Mouse (Mus musculus) splenic B cell, adult 2 months (primary cell): ENCODE measurements around the gene Sox8.

ENCODE experiments used
- DNase-seq: peaks from one replicate; pipeline ENCODE4 v3.0.0-alpha.2; 2011; ENCODE audit warnings: low read depth, low spot score
- H3K27me3 ChIP-seq: 2 replicates; pipeline ENCODE4 v1.6.1; 2012; ENCODE audit warnings: mild to moderate bottlenecking, low read length, moderate library complexity, mixed read lengths; ENCODE audit not compliant: control insufficient read depth, poor library complexity, insufficient read depth, severe bottlenecking
- H3K36me3 ChIP-seq: 2 replicates; pipeline ENCODE4 v1.6.1; 2012; ENCODE audit warnings: mild to moderate bottlenecking, low read length, moderate library complexity, mixed read lengths; ENCODE audit not compliant: control insufficient read depth, poor library complexity, insufficient read depth, severe bottlenecking

Gene Sox8

DNA sequence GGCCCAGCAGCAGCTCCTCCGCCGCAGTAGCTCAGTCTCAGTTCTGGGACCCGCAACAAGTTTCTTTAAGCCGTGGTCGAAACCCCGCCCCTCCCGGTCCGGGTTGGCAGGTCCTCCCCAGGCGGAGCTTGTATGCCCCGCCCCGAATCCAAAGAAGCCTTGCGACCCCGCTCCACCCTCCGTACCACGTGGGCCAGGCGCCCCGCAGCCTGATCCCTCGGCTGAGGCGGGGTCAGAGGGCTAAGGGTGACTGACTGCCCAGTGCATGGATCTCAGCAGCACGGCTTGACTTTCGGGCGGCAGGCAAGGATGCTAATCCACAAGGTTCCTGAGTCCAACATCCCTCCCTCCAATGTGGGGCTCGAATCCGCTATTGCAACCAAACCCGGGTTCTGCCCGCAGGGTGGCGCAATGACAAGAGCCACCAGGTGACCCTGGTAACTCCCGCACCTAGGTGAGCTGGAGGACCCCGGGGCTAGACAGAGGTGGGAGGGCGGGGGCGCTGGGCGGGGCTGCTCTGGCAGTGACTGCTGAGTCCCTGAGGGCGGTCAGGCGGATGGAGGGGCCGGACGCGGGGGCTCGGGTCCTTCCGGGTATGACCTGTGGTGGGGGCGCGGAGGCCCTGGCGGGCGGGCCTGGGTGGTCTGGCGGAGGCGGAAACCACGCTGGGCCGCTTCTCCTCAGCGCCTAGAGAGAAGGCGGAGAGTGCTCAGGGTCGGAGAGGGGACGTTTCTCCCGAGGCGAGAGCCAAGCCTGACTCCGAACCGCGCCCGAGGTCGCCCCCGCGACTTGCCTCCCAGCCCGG is at the start of gene Sox8:
Gene Sox8 (minus strand): TSS at position 39 of the 805 bp plus-strand sequence.
- peak; percentile 78 for DNase-seq
- Histone ChIP-seq H3K27me3 (no peaks in the 10 kb centered on the region), H3K36me3 (no peaks in the 10 kb centered on the region)

DNA sequence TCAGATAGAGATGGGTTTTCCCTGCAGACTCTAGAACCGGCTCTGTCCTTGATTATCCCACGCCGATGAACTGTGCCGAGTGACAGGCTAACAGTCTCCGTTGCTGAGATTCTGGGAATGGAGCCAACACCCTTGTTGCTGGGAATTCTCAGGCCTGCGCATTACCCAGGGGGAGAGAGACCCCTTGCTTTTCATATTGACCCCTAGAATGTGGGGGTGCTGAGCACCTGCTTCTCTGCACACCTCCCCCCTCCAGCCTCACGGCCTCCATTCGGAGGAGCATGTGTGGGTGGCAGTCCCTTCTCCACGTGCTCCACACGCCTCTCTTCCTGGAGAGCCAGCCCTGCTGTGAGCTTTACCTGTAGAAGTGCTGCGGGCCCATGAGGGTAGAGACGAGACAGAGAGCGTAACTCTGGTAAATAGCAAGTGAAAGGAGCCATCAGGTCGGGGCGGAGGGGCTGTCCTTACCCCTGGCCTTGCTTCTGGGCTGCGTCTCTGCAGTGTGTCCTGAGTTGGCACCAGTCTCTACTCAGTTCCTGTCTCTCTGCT is 48.1 kb upstream of the Sox8 start:
- no peaks in the 10 kb centered on the region; the same call in none of the 2 replicates for H3K36me3 ChIP-seq
- no peak for DNase-seq
- no peaks in the 10 kb centered on the region for H3K27me3 ChIP-seq

DNA sequence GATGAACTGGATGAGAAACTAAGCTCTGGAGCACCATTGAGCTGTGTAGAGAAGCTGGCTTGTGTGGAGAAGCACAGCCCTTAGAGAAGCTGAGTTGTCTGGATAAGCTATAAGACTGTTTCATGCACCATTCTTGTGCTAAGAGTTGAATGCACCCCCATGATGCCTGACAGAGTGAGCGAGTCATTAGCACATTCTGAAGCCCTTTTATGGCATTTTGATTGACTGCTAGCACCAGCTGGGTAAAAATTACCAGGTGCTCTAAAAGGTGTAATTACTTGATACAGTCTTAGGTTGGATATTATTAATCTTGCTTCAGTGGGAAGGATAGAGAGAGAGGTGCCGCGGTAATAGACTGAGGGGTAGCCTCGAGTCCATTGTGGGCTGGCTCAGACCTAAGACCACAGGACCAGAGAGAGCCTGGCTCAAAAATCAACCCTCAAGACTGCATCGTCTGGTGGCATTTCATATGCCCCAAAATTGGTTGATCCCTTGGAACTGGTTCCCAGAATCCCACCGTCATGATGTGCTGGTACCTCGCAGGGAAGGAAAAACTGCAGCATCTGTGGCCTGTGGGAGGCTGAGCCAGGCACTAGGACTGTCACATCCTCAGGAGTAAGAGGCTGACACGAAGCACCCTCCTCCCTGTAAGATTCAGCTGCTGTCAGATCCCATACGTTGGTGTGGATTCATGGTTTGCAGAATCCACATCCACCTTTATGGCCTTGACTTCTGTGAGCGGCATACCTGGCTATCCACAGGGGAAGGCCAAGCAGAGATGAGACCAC is 44.4 kb upstream of the Sox8 start:
- no peak for DNase-seq
- H3K27me3 ChIP-seq: no peaks in the 10 kb centered on the region

DNA sequence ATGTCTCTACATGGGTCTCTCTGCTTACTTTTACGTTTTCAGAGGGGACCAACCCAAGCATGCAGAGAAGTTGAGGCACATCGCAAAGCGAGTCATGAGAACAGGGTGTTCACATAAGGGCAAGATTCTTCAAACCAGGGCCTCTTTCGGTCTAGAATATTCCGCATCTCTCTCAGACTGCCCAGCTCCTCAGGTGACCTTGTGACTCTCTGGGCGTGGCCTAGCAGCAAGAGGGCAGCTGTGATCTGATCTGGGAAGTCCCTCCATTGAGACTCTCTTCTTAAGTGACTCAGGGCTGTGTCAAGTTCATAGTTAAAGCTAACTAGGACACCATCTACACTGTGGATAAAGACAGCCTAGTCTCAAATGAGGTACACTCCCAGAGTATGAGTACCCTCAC is 42.8 kb upstream of the Sox8 start:
- DNase-seq: no peak
- H3K36me3 ChIP-seq: no peaks in the 10 kb centered on the region; the same call in none of the 2 replicates
- no peaks in the 10 kb centered on the region for H3K27me3 ChIP-seq

More for the DNA sequence above, 44.4 kb upstream of the Sox8 start:
- H3K36me3 ChIP-seq: no peaks in the 10 kb centered on the region; the same call in none of the 2 replicates

DNA sequence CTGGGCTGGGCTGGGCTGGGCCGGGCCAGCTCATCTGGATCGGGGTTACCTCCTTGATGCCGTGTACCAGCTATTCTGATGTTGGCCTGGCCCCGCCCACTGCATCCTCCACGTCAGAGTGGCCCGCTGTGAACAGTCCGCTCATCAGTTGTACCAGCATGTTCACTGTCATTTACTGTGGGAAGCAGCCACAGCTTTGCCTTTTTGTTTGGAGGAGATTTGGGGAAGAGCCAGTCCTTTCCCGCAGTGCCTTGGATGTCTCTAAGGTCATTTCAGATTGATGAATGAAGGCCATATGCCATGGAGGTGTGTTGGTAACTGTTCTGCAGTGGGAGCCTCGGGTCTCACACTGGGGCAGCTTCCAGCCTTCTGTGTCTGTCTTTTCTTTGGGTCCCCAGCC is 42.1 kb upstream of the Sox8 start:
- no peaks in the 10 kb centered on the region; the same call in none of the 2 replicates for H3K36me3 ChIP-seq
- DNase-seq: no peak

DNA sequence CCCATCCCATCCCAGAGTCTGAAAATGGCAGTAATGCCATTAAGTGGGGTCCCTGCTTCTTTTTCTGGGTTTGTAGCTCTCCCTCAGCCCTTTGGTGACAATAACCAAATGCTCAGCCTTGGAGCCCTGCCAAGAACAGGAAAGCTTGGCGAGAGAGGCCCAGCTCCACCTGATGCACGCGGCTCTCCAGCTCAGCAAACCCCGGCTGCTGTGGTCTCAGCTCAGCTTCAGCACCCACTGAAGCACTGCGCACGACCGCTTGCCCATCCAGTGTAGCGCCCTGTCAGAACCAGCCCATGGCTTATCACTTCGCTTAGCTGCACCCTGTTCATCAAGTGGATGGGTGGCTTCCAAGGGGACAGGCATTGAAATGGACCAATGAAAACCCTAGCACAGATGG is 39.7 kb upstream of the Sox8 start:
- H3K27me3 ChIP-seq: no peaks in the 10 kb centered on the region
- H3K36me3 ChIP-seq: no peaks in the 10 kb centered on the region; the same call in 1 of the 2 replicates
- no peak for DNase-seq

More for the DNA sequence above, 42.1 kb upstream of the Sox8 start:
- H3K27me3 ChIP-seq: no peaks in the 10 kb centered on the region

DNA sequence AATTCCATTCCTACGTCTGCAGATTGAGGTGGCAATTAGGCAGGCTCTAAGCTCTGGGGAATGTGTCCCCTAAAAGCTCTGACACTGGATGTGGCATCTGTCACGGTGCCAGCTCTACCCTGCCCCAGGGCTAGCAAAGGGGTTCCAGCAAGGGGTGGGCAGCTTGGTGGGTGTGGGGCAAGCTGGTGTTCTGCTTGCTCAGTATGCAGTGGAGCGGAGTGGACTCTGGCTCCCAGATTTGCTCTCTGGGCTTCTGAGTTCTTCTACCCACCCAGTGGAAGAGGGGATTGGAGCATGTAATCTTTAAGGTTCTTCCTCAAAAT is 39.0 kb upstream of the Sox8 start:
- H3K27me3 ChIP-seq: no peaks in the 10 kb centered on the region
- no peak for DNase-seq
- H3K36me3 ChIP-seq: no peaks in the 10 kb centered on the region; the same call in 1 of the 2 replicates

DNA sequence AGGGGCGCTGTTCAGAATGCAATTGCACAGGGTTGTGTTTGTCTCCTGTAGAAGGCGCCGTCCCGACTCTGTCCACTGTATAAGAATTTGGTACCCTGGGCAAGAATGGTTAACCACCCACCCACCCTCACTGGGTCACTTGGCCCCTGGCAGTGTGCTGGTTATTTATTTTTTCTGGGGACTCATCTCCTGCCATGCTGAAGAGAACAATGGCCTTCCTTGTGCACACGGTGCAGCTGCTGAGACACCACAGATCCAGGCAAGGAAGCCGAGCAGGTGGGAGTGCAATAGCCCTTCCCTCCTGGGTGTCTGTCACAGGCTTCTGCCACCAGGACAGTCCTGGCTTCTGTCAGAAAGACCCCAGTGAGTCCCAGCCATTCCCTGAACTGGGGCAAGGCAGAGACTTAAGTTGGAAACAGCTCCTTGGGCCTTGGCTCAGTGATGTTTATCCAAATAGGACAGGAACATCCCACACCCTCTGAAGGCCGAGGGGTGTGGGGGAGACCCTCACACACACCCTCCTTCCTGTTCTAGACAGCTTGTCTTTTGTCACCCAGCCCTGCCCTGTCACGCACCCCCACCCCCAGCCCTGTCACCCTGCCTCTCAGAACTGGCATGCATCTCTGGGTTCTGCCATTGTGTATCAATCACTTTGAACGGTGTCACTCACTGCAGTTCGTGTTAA is 38.5 kb upstream of the Sox8 start:
- DNase-seq: no peak
- H3K36me3 ChIP-seq: no peaks in the 10 kb centered on the region; the same call in 1 of the 2 replicates
- H3K27me3 ChIP-seq: no peaks in the 10 kb centered on the region

DNA sequence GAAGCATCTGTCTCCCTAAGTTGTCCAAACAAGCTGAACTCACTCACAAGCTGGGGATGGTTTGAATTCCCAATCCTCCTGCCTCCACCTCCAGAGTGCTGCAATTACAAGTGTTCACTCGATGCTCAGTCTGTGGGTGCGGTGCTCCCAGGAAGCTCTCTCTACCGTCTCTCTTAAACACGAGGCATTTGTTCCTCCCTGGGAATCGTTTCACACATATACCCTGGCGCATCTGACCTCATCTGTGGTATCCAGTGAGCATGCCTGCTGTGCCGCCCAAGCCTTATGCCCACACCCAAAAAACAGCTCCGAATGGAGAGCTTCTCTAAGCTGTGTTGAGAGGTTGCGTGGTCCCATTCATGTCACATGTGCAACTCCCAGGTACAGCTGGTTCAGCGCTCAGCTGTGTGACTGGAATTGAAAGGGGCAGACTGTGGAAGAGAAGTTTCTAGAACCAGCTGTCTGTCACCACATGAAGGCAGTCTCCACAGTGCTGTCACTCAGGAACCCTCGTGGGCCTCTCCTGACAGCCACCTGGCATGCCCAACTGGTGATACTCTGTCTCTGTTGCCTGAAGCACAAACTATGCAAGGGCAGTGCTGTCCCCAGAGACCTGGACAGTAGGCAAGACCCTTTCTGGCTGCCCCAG is 37.8 kb upstream of the Sox8 start:
- no peaks in the 10 kb centered on the region for H3K36me3 ChIP-seq
- DNase-seq: no peak
- no peaks in the 10 kb centered on the region for H3K27me3 ChIP-seq

DNA sequence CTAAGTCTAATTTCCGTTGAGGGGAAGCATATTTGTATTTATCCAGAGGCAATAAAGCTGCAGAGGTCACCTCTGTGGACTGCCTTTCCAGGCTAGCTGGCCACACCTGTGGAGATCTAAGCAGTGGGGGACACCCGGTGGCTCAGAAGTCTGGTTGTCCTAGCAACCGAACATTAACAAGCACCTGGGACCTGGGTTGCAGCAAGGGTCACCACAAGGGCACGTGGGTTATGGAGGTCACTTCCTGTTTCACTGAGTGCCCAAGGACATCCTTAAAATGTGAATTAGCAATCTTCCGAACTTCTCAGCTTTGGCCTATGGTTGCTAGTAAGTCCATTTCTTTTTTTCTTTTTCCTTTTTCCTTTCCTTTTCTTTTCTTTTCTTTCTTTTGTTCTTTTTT is 33.7 kb upstream of the Sox8 start:
- DNase-seq: no peak
- Histone ChIP-seq H3K36me3 (no peaks in the 10 kb centered on the region), H3K27me3 (no peaks in the 10 kb centered on the region)

DNA sequence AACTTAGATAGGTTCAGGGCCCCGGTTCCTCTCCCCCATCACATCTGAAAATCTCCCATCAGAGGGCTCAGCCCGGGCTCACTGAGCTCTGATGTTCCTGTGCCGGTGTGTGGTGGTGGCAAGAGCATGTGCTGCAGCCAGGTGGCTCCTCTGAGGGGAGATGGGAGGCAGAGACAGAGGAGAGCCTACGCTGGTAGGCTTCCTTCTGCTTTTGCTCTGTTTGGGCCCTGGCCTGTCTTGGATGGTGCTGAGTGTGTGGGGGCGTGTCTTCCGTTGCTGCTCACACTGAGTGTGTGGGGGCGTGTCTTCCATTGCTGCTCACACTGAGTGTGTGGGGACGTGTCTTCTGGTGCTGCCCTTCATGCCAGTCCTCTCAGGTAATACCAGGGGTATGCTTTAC is 31.9 kb upstream of the Sox8 start:
- peak; percentile 19 for DNase-seq
- Histone ChIP-seq H3K36me3 (no peaks in the 10 kb centered on the region), H3K27me3 (no peaks in the 10 kb centered on the region)

DNA sequence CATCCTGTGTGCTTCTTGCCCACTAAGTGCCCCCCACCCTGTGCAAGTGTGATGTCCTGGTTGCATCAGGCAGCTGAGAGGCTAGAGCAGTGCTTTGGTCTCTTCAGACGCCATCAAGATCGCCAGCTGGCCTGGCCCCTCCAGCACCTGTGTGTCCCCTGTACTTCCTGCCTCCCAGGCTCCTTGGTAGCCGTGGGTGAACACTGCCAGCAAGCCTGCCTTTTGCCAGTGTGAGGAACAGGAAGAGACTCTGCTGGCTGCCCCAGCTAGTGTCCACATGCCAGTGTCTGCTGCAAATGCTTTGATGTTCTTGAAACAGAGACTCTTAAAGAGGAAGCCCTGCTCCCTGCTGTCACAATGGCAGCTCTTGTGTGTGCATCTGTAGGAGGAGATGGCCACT is 27.1 kb upstream of the Sox8 start:
- no peaks in the 10 kb centered on the region for H3K36me3 ChIP-seq
- DNase-seq: no peak
- no peaks in the 10 kb centered on the region for H3K27me3 ChIP-seq

DNA sequence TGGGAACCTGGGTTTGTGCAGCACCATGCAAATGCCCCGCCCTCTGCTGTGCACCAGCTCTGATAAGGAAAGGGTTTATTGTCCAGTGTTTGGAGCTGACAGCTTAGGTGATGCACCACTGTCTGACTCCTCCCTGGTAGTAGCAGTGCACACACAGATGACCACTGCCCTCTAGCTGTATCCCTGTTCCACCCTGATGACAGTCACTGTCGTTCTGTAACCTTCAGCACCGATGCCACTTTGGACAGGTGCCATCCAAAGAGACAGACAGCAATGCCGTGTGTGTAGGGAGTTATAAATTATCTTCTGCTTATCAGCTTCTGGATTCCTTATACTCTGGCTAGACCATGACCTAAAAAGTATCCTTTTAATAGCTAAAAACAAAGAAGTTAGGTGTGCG is 25.0 kb upstream of the Sox8 start:
- DNase-seq: peak; percentile 19
- H3K27me3 ChIP-seq: no peaks in the 10 kb centered on the region
- peaks cover 2% of the 10 kb centered on the region; the same call in 1 of the 2 replicates for H3K36me3 ChIP-seq
